Mouse (Mus musculus): ENCODE data around the gene Lonrf3.

The Lonrf3 gene

GRCm38 (mm10) chrX:36328271-36329039, at the start of gene Lonrf3:
Gene Lonrf3 (plus strand): TSS chrX:36328353.
- DNase-seq (ENCODE audit: low spot score in 2 of 2), result no peak

DNA sequence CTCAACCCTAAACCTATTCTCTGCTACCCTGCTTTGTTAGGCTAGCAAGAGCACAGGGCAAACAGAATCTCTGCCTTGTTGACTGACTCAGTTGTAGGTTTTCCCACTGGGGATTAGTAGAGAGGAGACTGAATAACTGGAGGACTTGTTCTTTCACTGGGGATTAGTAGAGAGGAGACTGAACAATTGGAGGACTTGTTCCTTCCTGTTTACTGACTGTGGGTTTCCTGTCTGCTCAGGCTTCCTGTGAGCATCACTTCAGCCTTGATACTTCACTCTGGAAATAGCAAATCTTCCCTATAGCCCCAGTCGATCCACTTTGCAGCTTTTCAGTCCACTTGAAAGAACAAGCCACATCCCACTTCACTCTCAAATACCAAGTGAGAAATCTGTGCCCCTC, 49.4 kb upstream of the Lonrf3 start:
- DNase-seq (ENCODE audit: low spot score in 2 of 2), result no peak

DNA sequence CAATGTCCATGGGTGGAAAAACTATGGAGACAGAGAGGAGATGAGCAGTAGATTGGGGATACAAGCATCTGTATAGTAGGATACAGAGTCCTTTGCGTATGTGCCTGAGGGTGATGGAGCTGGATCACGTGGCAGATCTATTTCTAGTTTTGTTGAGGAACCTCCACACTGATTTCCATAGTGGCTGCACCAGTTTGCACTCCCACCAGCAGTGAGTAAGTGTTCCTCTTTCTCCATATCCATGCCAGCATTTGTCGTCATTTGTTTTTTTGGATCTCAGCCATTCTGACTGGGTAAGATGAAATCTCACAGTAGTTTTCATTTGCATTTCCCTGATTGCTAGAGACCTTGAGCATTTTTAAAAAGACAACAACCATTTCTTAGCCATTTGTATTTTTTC, 16.7 kb upstream of the Lonrf3 start:
- no peak for DNase-seq (ENCODE audit: low spot score in 2 of 2)

GRCm38 (mm10) chrX:36327491-36328255, 480 bp upstream of the Lonrf3 start:
- no peak for DNase-seq (ENCODE audit: low spot score in 2 of 2)

DNA sequence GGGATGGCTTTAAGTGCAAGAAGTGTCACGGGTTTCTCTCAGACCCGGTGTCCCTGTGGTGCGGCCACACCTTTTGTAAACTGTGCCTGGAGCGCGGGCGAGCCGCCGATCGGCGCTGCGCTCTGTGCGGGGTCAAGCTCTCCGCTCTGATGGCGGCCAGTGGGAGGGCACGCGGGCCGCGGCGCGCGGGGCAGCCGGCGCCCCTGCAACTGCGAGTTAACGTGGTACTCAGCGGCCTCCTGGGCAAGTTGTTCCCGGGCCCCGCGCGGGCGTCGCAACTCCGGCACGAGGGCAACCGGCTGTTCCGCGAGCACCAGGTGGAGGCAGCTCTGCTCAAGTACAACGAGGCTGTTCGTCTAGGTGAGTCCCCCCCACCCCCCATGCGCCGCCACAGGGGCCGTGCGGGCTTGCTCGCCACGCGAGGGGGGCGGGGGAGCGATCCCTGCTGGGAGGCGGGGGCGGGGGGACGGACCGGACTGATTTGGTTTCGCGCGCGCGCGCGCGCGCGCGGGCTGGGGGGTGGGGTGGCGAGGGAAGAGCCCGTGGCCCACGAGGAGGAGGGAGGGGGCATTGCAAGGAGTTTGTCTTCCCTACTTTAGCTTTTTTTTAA, 992 bp downstream of the Lonrf3 start:
- DNase-seq (ENCODE audit: low spot score in 2 of 2), result no peak

GRCm38 (mm10) chrX:36329849-36330411, 1.8 kb downstream of the Lonrf3 start:
- no peak for DNase-seq (ENCODE audit: low spot score in 2 of 2)

DNA sequence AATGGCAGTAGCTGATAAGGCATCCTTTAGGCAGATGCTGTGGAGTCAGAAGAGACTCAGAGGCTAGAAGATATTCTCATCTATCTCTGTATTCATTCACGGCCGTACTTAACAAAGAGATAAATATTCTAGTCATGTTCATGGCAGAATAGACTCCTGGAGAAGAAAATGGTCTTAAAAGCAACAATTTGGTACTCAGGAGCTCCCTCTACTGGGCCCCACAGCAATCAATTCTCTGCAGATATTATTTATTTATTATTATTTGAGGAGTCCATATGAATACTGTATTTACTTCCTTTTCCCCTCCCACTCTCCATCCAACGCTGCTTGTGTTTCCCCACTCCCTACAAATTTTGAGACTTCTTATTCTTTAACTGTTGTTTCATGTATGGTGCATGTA, 24.3 kb downstream of the Lonrf3 start:
- DNase-seq (ENCODE audit: low spot score in 2 of 2), result no peak

- no peak for DNase-seq (ENCODE audit: low spot score in 2 of 2)
Observed at GRCm38 (mm10) chrX:36385340-36385739, 57.2 kb downstream of the Lonrf3 start.

- DNase-seq (ENCODE audit: low spot score in 2 of 2), result no peak
Observed at GRCm38 (mm10) chrX:36389971-36390370, 61.8 kb downstream of the Lonrf3 start.

DNA sequence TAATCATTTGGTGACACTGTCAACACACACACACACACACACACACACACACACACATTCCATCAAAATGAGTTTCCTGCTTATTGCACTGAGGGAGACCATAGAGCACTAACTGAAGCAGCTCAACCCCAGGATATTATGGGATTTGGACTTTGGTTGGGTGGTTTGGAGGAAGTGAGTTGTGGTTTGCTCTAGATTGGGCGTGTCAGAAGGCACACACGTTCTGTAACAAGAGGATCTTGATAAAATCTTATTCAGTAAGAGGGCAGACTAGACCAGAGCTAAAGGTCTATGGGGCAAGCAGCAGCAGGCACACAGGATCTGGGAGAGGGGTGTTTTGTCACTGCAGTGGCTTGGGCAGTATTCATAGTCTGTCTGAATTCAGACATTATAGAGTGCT, 62.4 kb downstream of the Lonrf3 start:
- no peak for DNase-seq (ENCODE audit: low spot score in 2 of 2)

- no peak for DNase-seq (ENCODE audit: low spot score in 2 of 2)
Observed at GRCm38 (mm10) chrX:36392672-36393071, 64.5 kb downstream of the Lonrf3 start.

DNA sequence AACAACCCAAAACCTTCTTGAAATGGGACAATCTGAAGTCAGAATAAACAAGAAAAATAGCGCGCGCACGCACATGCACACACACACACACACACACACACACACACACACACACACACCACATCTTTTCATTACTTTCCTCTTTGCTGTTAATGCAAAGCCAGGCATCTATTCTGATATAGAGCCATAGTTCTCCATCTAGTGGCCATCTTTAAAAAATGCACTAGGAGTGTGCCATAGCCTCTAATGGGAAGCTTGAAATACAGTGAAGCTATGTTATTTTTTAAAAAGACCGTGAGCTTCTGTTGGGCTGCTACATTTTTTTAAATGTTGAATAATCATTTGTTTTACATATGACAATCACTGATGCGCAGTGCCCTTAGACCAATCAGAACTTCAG, 65.1 kb downstream of the Lonrf3 start:
- DNase-seq (ENCODE audit: low spot score in 2 of 2), result no peak

GRCm38 (mm10) chrX:36400980-36401379, 72.8 kb downstream of the Lonrf3 start, which contains the start of gene Gm6268:
Gene Gm6268 (plus strand): TSS chrX:36401280.
- DNase-seq (ENCODE audit: low spot score in 2 of 2), result no peak

GRCm38 (mm10) chrX:36402316-36402715, 74.2 kb downstream of the Lonrf3 start:
- no peak for DNase-seq (ENCODE audit: low spot score in 2 of 2)
